Mouse (Mus musculus) kidney, postnatal 25 days (tissue): ENCODE measurements around the gene Pgbd5.
A peak's percentile ranks its signal among the peaks of the same experiment; 100 is the strongest.

ENCODE experiments used
- DNase-seq, 2 experiments: peaks; one replicate each; pipeline ENCODE4 v3.0.0; 2021; ENCODE audit warnings: mixed read lengths in 2 of 2

Pgbd5 gene

DNA sequence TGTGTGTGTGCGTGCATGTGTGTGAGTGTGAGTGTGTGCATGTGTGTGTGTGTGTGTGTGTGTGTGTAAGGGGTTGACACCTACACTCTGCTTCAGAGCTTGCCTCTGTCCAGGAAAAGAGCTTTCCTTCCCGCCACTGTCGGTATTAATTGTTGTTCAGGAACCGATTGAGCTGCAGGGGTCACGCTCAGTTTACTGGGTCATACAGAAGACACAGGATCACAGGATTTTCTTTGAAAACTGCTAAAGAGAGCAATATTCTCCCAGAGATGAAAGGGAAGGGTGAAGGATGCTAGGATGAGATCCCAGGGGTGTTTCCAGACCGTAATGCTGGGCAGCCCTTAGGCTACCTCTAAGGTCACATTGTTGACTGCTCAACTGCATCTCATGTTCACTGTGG is at the start of gene Pgbd5:
Gene Pgbd5 (minus strand): TSS at position 101 of the 400 bp plus-strand sequence.
- DNase-seq = no peak

- DNase-seq = no peak
These were observed 44.1 kb upstream of the Pgbd5 start for GRCm38 (mm10) chr8:124483356-124484115.

- no peak for DNase-seq
These were observed 43.3 kb upstream of the Pgbd5 start for GRCm38 (mm10) chr8:124482790-124483189.

DNA sequence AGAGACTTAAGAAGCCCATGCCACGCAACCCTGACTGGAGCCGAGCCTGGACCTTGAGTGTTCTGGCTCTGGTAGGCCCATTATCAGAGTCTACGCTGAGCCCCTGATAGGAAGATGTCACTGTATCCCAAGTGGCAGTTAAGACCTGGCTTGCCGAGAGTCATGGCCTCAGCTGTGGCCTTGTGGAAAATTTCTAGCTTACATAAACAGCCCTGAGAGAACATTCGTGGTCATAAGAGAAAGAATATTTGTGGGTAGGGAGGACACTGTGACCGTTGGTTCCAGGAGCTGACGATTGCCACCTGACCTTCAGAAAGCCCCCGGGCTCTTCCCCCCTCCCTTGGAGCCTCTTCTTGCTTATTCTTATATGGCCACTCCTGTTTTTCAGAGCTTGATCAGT is 40.9 kb upstream of the Pgbd5 start:
- no peak for DNase-seq

GRCm38 (mm10) chr8:124479251-124479650 is 39.8 kb upstream of the Pgbd5 start:
- DNase-seq = no peak

- no peak for DNase-seq
These were observed 37.2 kb upstream of the Pgbd5 start for GRCm38 (mm10) chr8:124476701-124477100.

DNA sequence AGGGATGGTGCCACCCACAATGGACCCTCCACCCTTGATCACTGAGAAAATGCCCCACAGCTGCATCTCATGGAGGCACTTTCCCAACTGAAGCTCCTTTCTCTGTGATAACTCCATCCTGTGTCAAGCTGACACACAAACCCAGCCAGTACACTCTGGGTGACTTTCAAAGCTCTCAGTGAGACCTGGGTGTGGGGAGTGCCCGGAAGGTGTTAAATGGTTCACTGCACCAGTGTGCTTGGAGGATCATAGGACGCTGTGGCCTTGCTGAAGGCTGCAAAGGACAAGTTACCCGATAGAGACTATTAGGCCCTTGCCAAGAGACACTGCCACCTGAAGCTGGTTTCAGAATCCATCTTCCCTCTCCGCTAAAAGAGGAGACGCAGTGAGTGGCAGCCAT is 36.2 kb upstream of the Pgbd5 start:
- no peak for DNase-seq

GRCm38 (mm10) chr8:124464641-124465040 is 25.2 kb upstream of the Pgbd5 start:
- DNase-seq = no peak

DNA sequence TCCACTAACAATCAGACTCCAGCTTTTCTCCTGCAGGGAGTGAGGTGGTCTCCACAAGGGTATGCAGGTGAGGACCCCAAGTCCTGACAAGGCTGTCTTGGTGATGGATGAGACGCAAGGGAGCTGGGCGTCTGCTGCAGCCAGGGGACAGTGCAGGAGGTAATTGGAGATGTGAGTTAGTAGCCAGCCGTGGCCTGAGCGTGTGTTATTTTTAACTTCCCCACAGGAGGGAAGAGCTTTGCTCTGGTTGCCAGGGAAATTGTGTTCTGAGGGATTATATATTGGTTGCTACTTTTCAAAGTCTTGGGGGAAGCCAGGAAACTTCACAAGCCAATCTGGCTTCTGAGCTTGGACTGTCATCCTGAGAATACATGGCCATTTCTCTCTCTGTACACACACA is 23.7 kb upstream of the Pgbd5 start:
- no peak for DNase-seq

- DNase-seq = no peak
These were observed 22.7 kb upstream of the Pgbd5 start for GRCm38 (mm10) chr8:124462192-124462591.

DNA sequence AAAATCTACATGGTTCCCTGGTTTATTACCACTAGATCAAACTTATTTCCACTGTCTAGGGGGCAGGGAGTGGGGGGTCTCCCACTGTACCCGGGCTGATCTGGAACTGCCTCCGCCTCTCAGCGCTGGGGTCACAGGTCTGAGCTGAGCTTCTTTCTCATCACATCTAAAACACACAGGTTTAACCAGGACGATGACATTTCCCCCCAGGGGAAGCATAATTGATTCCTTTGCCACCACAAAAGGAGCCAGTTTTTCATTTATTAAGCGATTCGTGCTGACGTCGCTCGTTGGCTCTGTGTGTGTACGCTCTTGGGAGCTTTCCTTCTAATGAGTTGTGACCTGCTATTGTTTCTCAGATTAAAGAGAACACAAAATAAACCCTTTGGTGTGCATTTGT is 21.6 kb upstream of the Pgbd5 start:
- DNase-seq = no peak

GRCm38 (mm10) chr8:124460660-124461059 is 21.2 kb upstream of the Pgbd5 start:
- DNase-seq = no peak

DNA sequence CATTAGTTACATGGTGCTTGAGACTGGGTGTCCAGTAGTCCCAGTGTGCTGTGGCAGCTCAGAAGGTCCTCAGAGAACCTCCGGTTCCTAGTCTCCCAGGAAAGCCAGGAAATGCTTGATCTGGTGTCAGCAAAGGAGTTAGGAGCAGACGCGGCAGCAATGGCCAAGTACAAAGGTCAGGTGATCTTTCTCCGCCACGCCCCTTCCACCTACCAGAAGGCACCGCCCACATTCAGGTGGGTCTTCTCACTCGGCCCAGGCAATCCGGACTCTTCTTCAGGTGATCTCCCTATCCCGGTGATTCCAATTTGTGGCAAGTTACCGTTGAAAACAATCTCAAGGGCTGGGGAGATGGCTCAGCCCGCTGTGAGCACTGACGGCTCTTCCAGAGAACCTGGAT is 20.2 kb upstream of the Pgbd5 start:
- peak; percentile 11 to 40 for DNase-seq

DNA sequence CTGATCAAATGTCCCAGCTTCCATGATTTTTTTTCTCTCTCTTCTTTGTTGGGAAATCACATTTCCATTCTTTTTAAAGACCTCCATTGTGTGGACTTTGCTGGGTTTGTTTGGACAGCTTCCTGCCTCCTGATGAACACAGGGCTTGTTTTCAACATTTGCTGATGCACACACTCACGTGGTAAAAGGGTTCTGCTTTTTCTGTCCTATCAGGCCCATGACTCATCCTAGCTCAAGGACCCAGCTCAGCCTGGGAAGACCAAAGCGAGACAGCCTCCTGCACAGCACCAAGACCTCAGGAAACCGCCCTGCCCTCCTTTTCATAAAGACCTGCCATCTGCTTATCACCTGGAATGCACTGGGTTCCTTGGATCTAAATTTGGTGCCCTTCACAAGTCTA is 15.9 kb upstream of the Pgbd5 start:
- no peak for DNase-seq

GRCm38 (mm10) chr8:124450192-124450895 is 10.9 kb upstream of the Pgbd5 start:
- DNase-seq = no peak

GRCm38 (mm10) chr8:124448962-124449670 is 9.7 kb upstream of the Pgbd5 start:
- peak; percentile 16 to 42 for DNase-seq

DNA sequence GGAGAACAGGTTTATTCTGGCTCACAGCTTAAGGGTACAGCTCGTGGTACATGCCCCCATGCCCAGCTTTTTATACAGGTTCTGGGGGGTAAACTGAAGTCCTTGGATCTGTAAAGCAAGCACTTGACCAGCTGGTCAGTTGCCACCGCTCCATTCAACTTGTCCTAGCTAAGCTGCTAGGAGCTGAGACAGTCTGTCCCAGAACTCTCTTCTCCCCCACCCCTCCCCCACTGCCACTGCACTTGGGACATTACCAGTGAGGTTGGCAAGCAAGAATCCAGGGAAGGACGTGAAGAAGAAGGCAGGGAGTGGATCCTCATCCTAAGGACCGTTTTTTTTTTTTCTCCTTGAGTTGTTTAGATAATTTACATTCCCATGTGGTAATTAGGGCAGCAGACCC is 2.7 kb downstream of the Pgbd5 start:
- no peak for DNase-seq

DNA sequence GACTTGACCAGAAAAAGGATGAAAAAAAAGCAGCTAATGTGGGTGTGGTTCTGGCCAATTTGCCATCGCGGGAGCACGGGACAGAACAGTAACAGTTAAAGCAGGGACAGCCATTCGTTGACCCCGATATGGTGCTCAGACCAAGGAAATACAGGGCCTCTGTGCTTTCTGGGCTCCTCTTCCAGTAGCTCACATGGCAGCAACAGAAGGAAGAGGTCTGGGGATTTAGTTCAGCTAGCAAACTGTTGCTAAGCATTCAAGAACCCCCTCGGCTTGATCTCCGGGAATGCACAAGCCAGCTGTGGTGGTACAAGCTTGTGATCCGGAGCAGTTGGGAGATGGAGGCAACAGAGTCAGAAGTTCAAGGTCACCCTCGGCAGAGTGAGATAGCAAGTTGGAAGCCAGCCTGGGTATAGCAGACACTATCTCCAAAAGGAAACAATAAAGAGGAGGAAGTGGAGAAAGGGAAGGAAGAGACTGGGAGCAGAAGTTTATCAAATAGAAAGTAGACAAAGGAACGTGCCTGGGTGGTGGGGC is 3.7 kb downstream of the Pgbd5 start:
- DNase-seq = no peak

GRCm38 (mm10) chr8:124435170-124435569 is 4.3 kb downstream of the Pgbd5 start:
- DNase-seq = no peak

DNA sequence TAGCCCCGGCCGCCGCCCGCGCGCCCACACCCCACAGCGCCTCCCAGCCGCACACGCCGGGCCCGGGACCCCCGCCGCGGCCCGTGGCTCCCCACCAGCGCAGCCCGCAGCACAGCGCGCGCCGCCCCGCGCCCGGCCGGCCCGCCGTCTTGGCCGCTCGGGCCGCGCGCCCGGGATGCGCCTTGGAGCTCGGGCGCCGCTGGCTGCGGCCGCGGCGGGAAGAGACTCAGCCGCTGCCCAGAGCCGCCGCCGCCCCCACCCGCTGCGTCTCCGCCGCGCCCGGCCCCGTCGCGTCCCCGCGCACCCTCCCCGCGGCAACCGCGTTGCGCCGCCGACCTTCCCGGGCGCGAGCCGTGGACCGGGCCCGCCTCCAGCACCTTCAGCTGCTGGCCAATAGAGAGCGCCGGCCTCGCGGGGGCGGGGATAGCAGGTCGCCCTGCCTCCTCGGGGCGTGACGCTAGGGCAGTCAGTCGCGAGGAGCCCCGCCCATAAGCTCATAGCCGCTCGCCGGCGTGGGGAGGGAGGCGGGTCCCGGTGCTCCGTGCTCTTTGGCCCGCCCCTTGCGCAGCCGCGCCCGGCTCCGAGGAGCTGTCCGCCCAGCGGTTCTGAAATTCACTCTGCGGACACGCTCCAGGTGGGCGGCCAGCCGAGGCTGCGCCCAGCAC is 5.2 kb downstream of the Pgbd5 start:
- peak; percentile 97 to 99 for DNase-seq

DNA sequence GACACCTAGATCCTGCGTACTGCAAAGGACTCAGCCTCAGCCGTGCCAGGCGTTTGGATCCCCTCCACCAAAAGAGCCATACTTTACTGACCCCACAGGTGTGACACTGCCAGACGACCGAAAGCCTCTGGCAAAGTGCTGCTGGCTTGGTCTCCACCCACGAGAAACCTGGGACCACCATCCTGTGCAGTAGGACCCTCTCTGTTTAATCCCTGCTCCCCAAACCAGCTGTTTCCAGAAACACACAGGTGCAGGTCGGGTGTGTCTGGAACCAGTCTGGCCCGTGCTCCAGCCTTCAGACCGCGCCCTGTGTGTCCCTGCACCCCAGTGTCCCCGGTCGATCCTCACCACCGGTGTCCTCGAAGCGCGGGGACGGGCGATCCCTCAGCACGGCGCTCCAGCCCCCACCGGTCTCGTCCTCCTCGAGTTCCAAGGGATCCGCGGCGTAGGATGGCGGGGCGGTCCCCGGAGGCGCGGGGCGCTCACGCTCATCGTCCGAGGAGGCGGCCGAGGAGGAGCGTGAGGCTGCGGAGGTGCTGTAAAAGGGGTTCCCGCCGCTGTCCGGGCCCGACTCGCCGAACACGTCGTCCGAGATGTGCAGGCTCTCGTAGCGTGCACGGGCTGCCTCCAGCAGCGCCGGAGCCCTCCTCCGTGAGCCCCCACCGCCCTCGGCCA is 5.9 kb downstream of the Pgbd5 start:
- peak in 1 of 2 experiments; percentile 45 for DNase-seq

GRCm38 (mm10) chr8:124430881-124431280 is 8.6 kb downstream of the Pgbd5 start:
- DNase-seq = no peak
